In the genomic region with DNA sequence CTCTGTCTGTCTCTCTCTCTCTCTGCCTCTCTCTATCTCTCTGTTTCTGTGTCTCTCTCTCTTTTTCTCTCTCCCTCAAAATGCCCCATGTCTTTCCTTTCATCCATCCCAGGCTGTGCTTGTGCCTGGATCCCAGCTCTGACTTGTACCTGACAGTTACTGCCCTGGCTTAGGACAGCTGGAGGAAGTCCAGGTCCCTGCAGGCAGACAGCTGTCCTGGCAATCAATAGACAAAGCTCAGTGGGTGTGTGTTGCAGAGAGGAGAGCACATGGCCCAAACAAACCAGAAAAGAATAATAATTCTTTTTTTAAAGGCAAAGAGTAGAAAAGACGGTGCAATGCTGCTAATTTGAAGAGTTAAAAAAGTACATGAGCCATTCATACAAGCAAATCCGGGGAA, we compare ENCODE assay signal across 12 mouse cellular contexts.
A peak's percentile ranks its signal among the peaks of the same experiment; 100 is the strongest.
DNase-seq lines count a peak whose midpoint lies in the region.
"Had no signal": no experiment of that assay in that cellular context is flagged by ENCODE, and none has a peak within 500 bp of the region (broad histone marks: within the 10 kb centered on the region; RNA-seq: fewer than 3 reads in every experiment).

No protein-coding gene starts in this region.

- intact Hi-C loops in left cerebral cortex, postnatal 4 days (cut with DNase I): no loop called here
- intact Hi-C loops in left cerebral cortex, postnatal 25 days (cut with DNase I): no loop called here

- DNase-seq in cerebellum, adult 9-10 months: peak; percentile 34
- no peak for DNase-seq in cerebellum, adult 11 months
- DNase-seq in left cerebral cortex, postnatal 4 days: peak; percentile 29
- DNase-seq in left cerebral cortex, postnatal 25 days (ENCODE audit: low spot score in 2 of 2): no peak
- peak; percentile 60 to 71 for DNase-seq in cerebellum, postnatal 10 days
- DNase-seq in skeletal muscle tissue, adult 2 months (ENCODE audit: low read depth, low spot score): peak; percentile 10
- DNase-seq in spleen, adult 12 weeks (ENCODE audit: low spot score): no peak
- DNase-seq: B cell, adult 2 months; embryo, embryonic 11 days; heart, adult 2 months; heart, postnatal 36 days; liver had no signal

Comparison
In these comparisons a context has a peak if more than half of its experiments do, and no peak if none do; other contexts are left out.
1. DNase-seq: peak in cerebellum, adult 9-10 months (single experiment), left cerebral cortex, postnatal 4 days (single experiment), cerebellum, postnatal 10 days (2 of 2) and skeletal muscle tissue, adult 2 months (single experiment); none in cerebellum, adult 11 months (single experiment), left cerebral cortex, postnatal 25 days (0 of 2) and spleen, adult 12 weeks (single experiment).